Mouse (Mus musculus) heart, embryonic 16.5 days (tissue): ENCODE results near the gene Grk6. TPM values are rescaled to one million over a fixed set of nuclear protein-coding genes. Genes with fewer than 3 reads are reported as not detected.

Experiments used
- ATAC-seq: fragments of 200-750 bp; cut with Nextera tagmentation; replicated peaks from 2 replicates; pipeline ENCODE4 v1.8.0; 2017; ENCODE audit warnings: moderate number of reproducible peaks; ENCODE audit not compliant: insufficient read depth, low FRiP score; ENCODE audit errors: extremely low read depth
- H3K27ac ChIP-seq: fragments of 300-500 bp; sonication (generic); 2 replicates; pipeline ENCODE4 v1.5.1; 2014; ENCODE audit warnings: mild to moderate bottlenecking, low read length, control low read depth, moderate library complexity
- H3K27me3 ChIP-seq: fragments of 300-500 bp; sonication (generic); 2 replicates; pipeline ENCODE4 v1.6.1; 2014; ENCODE audit warnings: low read length, mixed read lengths; ENCODE audit not compliant: control insufficient read depth, insufficient read depth
- H3K36me3 ChIP-seq: fragments of 300-500 bp; sonication (generic); 2 replicates; pipeline ENCODE4 v1.6.1; 2014; ENCODE audit not compliant: control insufficient read depth, insufficient read depth
- H3K4me1 ChIP-seq: fragments of 300-500 bp; sonication (generic); 2 replicates; pipeline ENCODE4 v1.6.1; 2014; ENCODE audit warnings: low read length, mixed read lengths; ENCODE audit not compliant: control insufficient read depth, insufficient read depth
- H3K4me2 ChIP-seq: fragments of 300-500 bp; sonication (generic); 2 replicates; pipeline ENCODE4 v1.6.1; 2014; ENCODE audit warnings: low read depth, mild to moderate bottlenecking, control low read depth, low read length
- H3K4me3 ChIP-seq: fragments of 300-500 bp; sonication (generic); 2 replicates; pipeline ENCODE4 v1.5.1; 2014; ENCODE audit warnings: mild to moderate bottlenecking, control low read depth, low read length
- H3K9ac ChIP-seq: fragments of 300-500 bp; sonication (generic); 2 replicates; pipeline ENCODE4 v1.6.1; 2014; ENCODE audit warnings: low read length, control low read depth
- H3K9me3 ChIP-seq: fragments of 300-500 bp; sonication (generic); replicated peaks from 2 replicates; pipeline ENCODE4 v1.6.1; 2016; ENCODE audit warnings: low read length; ENCODE audit not compliant: control insufficient read depth
- WGBS: fragments of 180-500 bp; shearing (Covaris S2); extraction: QIAGEN DNeasy Blood & Tissue Kit; methylation state at CpG from one replicate; pipeline ENCODE4 v1.1.7; 2014; 5-methylcytosine and 5-hydroxymethylcytosine counted together
- polyA plus RNA-seq: library from polyadenylated mRNA; unstranded; fragments of >200 nt; fragmentation: Nextera tagmentation; extraction: Ambion mirVana; gene quantifications from 2 replicates; pipeline ENCODE4 v1.2.1, GENCODE M21; 2015

Gene Grk6
- polyA plus RNA-seq, 1 experiment from 2014 or later, result 11.4 TPM

DNA sequence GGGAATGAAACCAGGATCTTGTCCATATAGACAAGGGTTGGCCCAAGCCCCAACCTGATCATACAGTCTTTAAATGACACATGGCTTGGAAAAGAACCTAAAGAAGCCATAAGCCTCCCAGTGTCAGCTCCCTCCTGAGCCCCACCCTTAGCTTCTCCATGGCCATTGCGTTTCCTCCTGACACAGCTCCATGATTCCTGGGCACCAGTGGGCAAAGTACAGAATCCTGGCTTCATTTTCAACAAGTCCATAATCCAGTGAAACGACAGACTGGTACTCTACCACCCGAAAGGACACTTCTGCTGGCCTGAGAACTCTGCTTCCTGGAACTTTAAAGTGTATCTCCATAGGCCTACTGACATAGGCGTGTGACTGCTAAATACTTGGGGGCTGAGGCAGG lies 37.5 kb upstream of the Grk6 start:
- Histone ChIP-seq H3K9ac (no peak overlapping the region), H3K27me3 (peaks cover 55% of the 10 kb centered on the region), H3K27ac (no peak overlapping the region), H3K4me2 (no peak overlapping the region), H3K9me3 (no peaks in the 10 kb centered on the region), H3K4me3 (no peak overlapping the region), H3K36me3 (no peaks in the 10 kb centered on the region), H3K4me1 (no peaks in the 10 kb centered on the region)
- no peak for ATAC-seq
- WGBS, result 78% methylated on average over 4 of the region's 4 CpGs

DNA sequence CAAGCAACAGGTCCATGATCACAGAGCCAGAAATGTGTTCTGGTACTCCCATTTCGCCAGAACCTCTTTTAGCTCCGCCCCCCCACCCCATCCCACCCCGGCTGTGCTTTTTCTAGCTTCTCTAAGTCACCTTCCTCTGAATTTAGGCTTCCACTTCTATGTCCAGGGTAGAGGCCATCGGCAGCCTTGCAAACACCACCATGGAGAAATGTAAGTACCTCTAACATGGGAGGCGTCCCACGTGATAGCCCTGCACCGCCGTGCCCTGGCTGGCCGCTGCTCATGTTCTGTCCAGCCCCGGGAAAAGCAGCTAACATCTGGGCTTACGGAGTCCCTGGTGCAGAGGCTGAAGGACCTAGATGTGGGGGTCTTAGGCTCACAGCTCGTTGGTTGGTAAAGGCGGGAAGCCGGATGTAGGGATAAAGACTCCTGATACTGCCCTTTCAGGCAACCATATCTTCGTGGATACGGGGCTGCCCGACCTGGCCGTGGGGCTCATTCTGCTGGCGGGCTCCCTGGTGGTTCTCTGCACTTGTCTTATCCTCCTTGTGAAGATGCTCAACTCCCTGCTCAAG lies 36.2 kb upstream of the Grk6 start:
- no peak for ATAC-seq
- Histone ChIP-seq H3K36me3 (no peaks in the 10 kb centered on the region), H3K27me3 (peaks cover 56% of the 10 kb centered on the region)

DNA sequence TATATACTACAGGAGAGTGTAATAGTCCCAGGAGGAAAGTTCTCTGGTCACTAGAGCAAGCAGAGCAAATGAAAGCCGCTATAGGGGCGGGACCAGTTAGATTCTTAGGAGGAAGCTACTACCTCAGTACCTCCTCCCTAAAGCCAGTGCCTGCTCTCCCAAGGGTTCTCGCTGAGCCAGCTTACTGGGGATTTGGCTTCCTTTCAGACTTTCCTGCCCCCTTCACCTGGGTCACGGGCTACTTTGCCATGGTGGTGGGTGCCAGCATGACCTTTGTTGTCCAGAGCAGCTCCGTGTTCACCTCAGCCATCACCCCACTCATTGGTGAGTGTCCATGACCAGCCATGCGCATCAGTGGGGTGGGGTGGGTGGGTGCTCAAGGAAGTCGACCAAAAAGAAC lies 33.0 kb upstream of the Grk6 start:
- H3K9ac ChIP-seq, result no peak overlapping the region
- H3K27me3 ChIP-seq, result peaks cover 57% of the 10 kb centered on the region
- H3K4me2 ChIP-seq, result no peak overlapping the region
- H3K4me3 ChIP-seq, result no peak overlapping the region
- H3K27ac ChIP-seq, result no peak overlapping the region
- 66% methylated on average over 7 of the region's 7 CpGs for WGBS
- H3K9me3 ChIP-seq, result no peaks in the 10 kb centered on the region
- no peaks in the 10 kb centered on the region for H3K36me3 ChIP-seq
- ATAC-seq, result no peak
- H3K4me1 ChIP-seq, result peaks cover 5% of the 10 kb centered on the region; the same call in 1 of the 2 replicates

More for the DNA sequence above, 36.2 kb upstream of the Grk6 start:
- Histone ChIP-seq H3K9me3 (no peaks in the 10 kb centered on the region), H3K4me3 (no peak overlapping the region), H3K4me1 (no peaks in the 10 kb centered on the region), H3K9ac (no peak overlapping the region), H3K4me2 (no peak overlapping the region), H3K27ac (no peak overlapping the region)
- 81% methylated on average over 19 of the region's 19 CpGs for WGBS

DNA sequence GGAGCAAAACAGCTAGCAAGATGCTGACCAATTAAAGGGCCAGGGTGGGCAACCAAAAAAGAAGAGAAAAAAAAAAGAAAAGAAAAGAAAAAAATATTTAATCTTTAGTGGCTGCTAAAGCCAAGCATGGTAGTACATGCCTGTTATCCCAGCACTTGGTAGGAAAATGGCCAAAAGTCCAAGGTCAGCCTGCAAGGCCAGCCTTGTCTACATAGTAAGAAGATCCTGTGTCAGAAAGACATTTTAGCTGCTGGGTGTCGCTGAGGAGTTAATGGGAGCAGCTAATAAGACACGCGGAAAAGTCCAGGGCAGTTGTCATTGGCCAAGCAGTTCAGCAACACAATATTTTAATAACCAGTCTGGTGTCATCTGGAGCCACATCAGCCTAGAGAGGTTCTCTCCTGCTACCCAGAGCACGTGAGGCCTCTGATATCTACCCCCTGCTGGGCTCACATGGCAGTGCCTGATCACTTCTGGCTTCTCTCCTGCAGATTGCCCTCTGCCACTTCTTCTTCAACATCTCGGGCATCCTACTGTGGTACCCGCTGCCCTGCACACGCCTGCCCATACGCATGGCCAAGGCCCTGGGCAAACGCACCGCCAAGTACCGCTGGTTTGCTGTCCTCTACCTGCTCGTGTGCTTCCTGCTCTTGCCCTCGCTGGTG lies 32.1 kb upstream of the Grk6 start:
- Histone ChIP-seq H3K9me3 (no peaks in the 10 kb centered on the region), H3K4me2 (no peak overlapping the region), H3K27ac (no peak overlapping the region), H3K4me1 (peaks cover 5% of the 10 kb centered on the region; the same call in 1 of the 2 replicates), H3K9ac (no peak overlapping the region), H3K36me3 (no peaks in the 10 kb centered on the region), H3K27me3 (peaks cover 57% of the 10 kb centered on the region), H3K4me3 (no peak overlapping the region)
- 80% methylated on average over 13 of the region's 13 CpGs for WGBS
- no peak for ATAC-seq

DNA sequence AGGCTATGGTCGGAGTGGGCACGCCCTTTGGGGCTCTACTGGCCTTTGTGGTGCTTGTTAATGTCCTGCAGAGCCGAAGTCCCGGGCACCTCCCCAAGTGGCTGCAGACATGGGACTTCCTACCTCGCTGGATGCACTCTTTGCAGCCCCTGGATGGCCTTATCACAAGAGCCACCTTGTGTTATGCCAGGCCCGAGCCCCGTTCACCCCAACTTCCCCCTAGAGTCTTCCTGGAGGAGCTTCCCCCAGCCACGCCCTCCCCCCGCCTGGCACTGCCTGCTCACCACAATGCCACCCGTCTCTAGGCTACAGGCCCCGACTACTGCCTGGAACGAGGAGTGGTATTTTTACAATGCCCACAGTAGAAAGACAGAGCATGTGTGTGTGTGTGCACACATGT lies 31.5 kb upstream of the Grk6 start:
- WGBS, result 70% methylated on average over 12 of the region's 12 CpGs
- Histone ChIP-seq H3K36me3 (no peaks in the 10 kb centered on the region), H3K27me3 (peaks cover 54% of the 10 kb centered on the region), H3K27ac (no peak overlapping the region), H3K4me2 (no peak overlapping the region), H3K9ac (no peak overlapping the region), H3K4me1 (peaks cover 5% of the 10 kb centered on the region; the same call in 1 of the 2 replicates), H3K4me3 (no peak overlapping the region), H3K9me3 (no peaks in the 10 kb centered on the region)
- ATAC-seq, result no peak

DNA sequence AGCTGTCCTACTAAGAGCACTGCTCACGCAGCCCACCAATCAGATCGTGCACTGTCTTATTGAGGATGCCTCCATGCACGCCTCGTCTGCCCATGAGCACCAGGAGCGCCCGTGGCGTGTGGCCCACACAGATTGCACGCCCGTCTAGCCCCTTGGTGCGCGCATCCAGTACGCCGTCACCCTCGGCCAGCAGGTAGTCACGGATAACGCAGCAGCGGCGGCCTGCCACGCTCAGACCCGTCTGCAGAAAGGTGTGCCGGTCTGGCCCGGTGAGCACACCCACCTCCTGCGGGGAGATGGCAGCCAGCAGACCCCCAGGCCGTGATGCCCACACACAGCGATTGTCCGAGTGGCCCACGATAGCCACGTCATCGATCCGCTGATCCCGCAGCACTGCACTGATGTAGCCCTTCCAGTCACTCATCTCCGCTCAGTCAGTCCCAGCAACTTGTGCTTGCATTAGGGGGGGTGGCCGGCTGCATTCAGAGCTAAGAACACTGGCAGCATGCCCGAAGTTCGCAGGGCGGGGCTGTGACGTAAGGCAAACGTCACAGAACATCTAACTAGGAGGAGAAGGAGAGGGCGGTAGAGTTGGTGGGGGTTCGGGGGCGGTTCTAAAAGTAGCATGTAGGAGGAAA lies 30.0 kb upstream of the Grk6 start, which contains the start of gene Pfn3:
Gene Pfn3 (minus strand): TSS at position 490 of the 638 bp plus-strand sequence.
- ATAC-seq, result no peak; the same call in 1 of the 2 replicates
- H3K9ac ChIP-seq, result peak within 1 kb of the TSS; percentile 52; the same call in 1 of the 2 replicates

DNA sequence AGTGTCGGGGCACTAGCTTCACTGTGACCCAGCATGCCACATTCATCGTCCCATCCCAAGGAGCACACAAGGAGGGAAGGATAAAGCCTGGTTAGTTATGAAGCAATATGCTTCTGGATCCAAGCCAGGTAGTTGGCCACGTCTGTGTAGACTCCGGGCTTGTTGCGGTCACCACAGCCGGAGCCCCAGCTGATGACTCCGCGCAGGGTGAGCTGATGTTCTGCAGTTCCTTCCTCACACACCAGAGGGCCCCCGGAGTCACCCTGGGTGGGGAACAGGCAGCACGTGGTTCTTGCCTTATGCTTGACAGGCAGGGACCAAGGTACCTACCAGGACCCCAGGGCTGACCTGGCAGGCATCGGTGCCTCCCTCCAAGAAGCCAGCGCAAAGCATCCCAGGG lies 26.9 kb upstream of the Grk6 start:
- Histone ChIP-seq H3K4me2 (no peak overlapping the region), H3K27ac (no peak overlapping the region), H3K27me3 (peaks cover 76% of the 10 kb centered on the region), H3K4me3 (no peak overlapping the region), H3K9me3 (no peaks in the 10 kb centered on the region), H3K4me1 (peaks cover 11% of the 10 kb centered on the region; the same call in 1 of the 2 replicates), H3K9ac (no peak overlapping the region), H3K36me3 (no peaks in the 10 kb centered on the region)
- ATAC-seq, result peak; percentile 71
- WGBS, result 11% methylated on average over 12 of the region's 12 CpGs

More for the DNA sequence above, 30.0 kb upstream of the Grk6 start, which contains the start of gene Pfn3:
- Histone ChIP-seq H3K36me3 (no peaks in the 10 kb centered on the region), H3K9me3 (no peaks in the 10 kb centered on the region), H3K4me1 (peaks cover 5% of the 10 kb centered on the region; the same call in 1 of the 2 replicates), H3K4me2 (peak within 1 kb of the TSS; percentile 48), H3K27ac (no peak within 1 kb of the TSS), H3K27me3 (peaks cover 58% of the 10 kb centered on the region), H3K4me3 (peak within 1 kb of the TSS; percentile 34)
- 8% methylated on average over 41 of the region's 41 CpGs for WGBS

DNA sequence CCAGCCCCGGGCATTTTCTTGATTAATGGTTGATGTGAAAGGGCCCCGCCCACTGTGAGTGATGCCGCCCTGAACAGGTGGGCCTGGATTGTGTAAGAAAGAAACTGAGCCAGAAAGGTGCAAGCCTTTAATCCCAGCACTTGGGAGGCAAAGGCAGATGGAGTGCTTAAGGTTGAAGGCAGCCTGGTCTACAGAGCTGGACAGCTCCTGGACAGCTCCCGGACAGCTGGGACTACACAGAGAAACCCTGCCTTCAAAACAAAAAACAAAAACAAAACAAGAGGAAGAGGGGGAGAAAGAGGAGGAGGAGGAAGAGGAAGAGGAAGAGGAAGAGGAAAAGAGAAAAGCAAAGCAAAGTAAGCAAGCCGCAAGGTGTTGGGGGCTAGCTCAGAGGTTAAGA lies 25.7 kb upstream of the Grk6 start:
- no peak overlapping the region for H3K4me3 ChIP-seq
- WGBS, result 72% methylated on average over 5 of the region's 5 CpGs
- H3K27ac ChIP-seq, result no peak overlapping the region
- no peaks in the 10 kb centered on the region for H3K9me3 ChIP-seq
- H3K27me3 ChIP-seq, result peaks cover 66% of the 10 kb centered on the region
- no peak overlapping the region for H3K9ac ChIP-seq
- H3K4me2 ChIP-seq, result no peak overlapping the region
- H3K4me1 ChIP-seq, result peaks cover 11% of the 10 kb centered on the region; the same call in 1 of the 2 replicates
- H3K36me3 ChIP-seq, result no peaks in the 10 kb centered on the region
- no peak for ATAC-seq
